Mouse (Mus musculus) liver, embryonic 14.5 days (tissue): ENCODE measurements around the gene Zc3h12d.

Experiments used
- CTCF ChIP-seq: IDR thresholded peaks from 2 replicates; pipeline ENCODE4 v1.5.1; 2016; ENCODE audit warnings: antibody characterized with exemption, low read depth, control low read depth
- EP300 ChIP-seq: IDR thresholded peaks from 2 replicates; pipeline ENCODE4 v1.6.1; 2016; ENCODE audit warnings: antibody characterized with exemption, low read depth

DNA sequence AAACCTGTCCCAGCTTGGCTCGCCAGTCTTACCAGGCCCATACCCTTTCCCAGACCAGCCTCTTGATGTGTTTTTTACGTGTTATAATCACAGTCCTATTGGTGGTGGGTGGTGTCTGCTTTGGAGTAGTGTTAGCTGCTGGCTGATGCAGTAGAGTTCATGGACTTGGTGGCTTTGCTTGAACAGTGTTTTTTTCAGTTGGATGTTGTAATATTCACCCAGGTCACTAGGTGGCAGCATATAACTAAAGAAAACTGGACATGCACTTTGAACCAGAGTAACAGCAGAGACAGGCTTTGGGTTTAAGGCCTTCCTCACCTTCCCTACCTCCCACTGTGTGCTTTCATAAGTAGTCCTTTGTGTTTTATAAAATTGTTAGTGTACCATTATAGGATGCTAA, 22.3 kb upstream of the Zc3h12d start:
- TF ChIP-seq EP300 (no peak), CTCF (peak; percentile 72)
